Mouse (Mus musculus) MEL (cell line): ENCODE data around the gene Gm10663.

Experiments
- CTCF ChIP-seq, 3 experiments: IDR thresholded peaks in 2 of 3; conservative IDR thresholded peaks in 1 of 3; 2 replicates each; pipeline ENCODE4 v1.5.1; 2011 to 2012; ENCODE audit warnings: low read length in 3 of 3, low read depth in 2 of 3, mild to moderate bottlenecking in 2 of 3, improper control_type of control experiment in 1 of 3, inconsistent platforms in 1 of 3, mixed read lengths in 1 of 3, moderate library complexity in 1 of 3; ENCODE audit not compliant: control insufficient read depth in 1 of 3, insufficient read depth in 1 of 3, poor library complexity in 1 of 3, severe bottlenecking in 1 of 3
- EP300 ChIP-seq, 2 experiments: IDR thresholded peaks; 2 replicates each; pipeline ENCODE4 v1.6.1; 2011; ENCODE audit warnings: improper control_type of control experiment in 2 of 2, low read length in 2 of 2, low read depth in 1 of 2, mild to moderate bottlenecking in 1 of 2
- MAZ ChIP-seq: IDR thresholded peaks from 2 replicates; pipeline ENCODE4 v1.6.1; 2012; ENCODE audit warnings: low read depth, mild to moderate bottlenecking, inconsistent platforms, low read length, improper control_type of control experiment
- POLR2A ChIP-seq, 2 experiments: IDR thresholded peaks; 2 replicates each; pipeline ENCODE4 v1.6.1; 2011 to 2012; ENCODE audit warnings: low read length in 2 of 2, mild to moderate bottlenecking in 2 of 2, control low read depth in 1 of 2, improper control_type of control experiment in 1 of 2, low read depth in 1 of 2, moderate library complexity in 1 of 2; ENCODE audit not compliant: control insufficient read depth in 1 of 2, insufficient read depth in 1 of 2, poor library complexity in 1 of 2
- TCF12 ChIP-seq: IDR thresholded peaks from 2 replicates; pipeline ENCODE4 v1.6.1; 2014; ENCODE audit warnings: low read depth, mild to moderate bottlenecking, inconsistent platforms, low read length, improper control_type of control experiment, moderate library complexity
- ZNF384 ChIP-seq: IDR thresholded peaks from 2 replicates; pipeline ENCODE4 v1.6.1; 2012; ENCODE audit warnings: low read depth, mild to moderate bottlenecking, inconsistent platforms, low read length, improper control_type of control experiment

DNA sequence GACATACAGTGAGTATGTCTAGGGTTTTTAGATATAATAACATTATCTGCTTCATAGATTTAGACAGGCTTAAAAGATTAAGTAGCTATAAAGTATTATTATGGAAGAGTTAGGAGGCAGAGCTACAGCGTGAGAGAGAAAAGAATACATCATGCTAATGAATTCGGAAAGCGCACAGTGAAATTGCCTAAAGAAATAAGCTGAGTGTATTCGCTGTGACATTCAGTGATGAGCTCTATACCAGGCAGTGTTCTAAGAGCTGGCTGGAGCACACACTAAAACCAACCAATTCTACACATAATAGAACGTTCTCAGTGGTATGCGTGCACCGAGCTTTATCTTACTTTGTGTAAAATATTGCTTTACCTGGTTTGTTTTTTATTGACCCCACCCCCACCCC is 28.8 kb downstream of the Gm10663 start:
- TF ChIP-seq POLR2A (IDR thresholded peaks at IDR 0.05; ENCODE audit: control insufficient read depth in 1 of 2, insufficient read depth in 1 of 2, low read depth in 1 of 2, low read length in 2 of 2, poor library complexity in 1 of 2) (no peak), CTCF (IDR thresholded peaks at IDR 0.05 in 2 of 3, conservative IDR thresholded peaks at IDR 0.05 in 1 of 3; ENCODE audit: control insufficient read depth in 1 of 3, insufficient read depth in 1 of 3, low read depth in 2 of 3, low read length in 3 of 3, poor library complexity in 1 of 3, severe bottlenecking in 1 of 3) (no peak), EP300 (IDR thresholded peaks at IDR 0.05; ENCODE audit: low read depth in 1 of 2, low read length in 2 of 2) (no peak), ZNF384 (no peak), MAZ (no peak), TCF12 (no peak)
